Mouse (Mus musculus) G1E (cell line): ENCODE data around the gene Ebf4.
A peak's percentile ranks its signal among the peaks of the same experiment; 100 is the strongest.

Experiments used
- CTCF ChIP-seq: IDR thresholded peaks from 2 replicates; pipeline ENCODE4 v1.5.1; 2012; ENCODE audit warnings: low read depth, low read length, inconsistent platforms, mixed read lengths
- POLR2AphosphoS5 ChIP-seq: IDR thresholded peaks from 2 replicates; pipeline ENCODE4 v1.6.1; 2012; ENCODE audit warnings: low read depth, low read length, inconsistent platforms; ENCODE audit not compliant: insufficient replicate concordance

DNA sequence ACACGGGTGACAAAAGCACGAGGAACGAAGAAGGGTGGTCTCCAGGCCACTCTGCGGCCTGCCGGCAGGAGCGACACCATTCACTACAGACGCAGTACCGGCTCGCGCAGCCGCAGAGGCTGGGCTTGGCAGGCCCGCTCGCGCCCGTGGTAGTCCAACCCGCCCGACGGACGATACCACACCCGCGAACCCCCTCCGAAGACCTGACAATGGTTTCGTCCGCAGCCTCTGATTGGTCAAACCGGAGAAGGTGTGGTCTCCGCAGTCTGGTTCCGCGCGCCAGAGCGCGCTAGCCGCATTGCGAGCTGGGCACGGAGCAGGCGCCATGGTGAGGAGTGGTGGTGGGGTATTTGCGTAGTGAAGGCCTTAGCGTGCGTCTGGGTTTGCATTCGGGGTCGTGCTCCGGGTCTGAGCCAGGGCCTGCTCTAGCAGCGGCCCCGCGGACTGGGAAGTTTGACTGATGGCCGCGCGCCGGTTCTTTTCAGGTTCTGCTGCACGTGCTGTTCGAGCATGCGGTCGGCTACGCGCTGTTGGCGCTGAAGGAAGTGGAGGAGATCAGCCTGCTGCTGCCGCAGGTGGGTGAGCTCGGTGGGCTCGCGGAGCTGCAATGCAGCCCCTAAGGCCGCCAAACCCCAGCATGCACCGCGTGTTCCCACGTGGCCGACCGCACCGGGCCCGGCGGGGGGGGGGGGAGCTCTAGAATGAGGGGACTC lies 20.7 kb upstream of the Ebf4 start, which contains the start of gene Nop56:
- no peak for TF ChIP-seq CTCF
- peak; percentile 96 for TF ChIP-seq POLR2AphosphoS5
